Mouse (Mus musculus): Measurements from ENCODE around the gene Mycn.

- TF ChIP-seq CTCF (IDR thresholded peaks at IDR 0.05; ENCODE audit: low read depth, low read length) (no peak), POLR2A (IDR thresholded peaks at IDR 0.05; ENCODE audit: insufficient read depth, low read length) (no peak), EP300 (IDR thresholded peaks at IDR 0.05; ENCODE audit: insufficient read depth, low read depth, low read length) (no peak)
Measured at GRCm38 (mm10) chr12:12920166-12921157, 21.3 kb downstream of the Mycn start.

All from ES-Bruce4 (cell line).